Mouse (Mus musculus) embryonic facial prominence, embryonic 13.5 days (tissue): ENCODE data around the gene Klk1. TPM values are rescaled to one million over a fixed set of nuclear protein-coding genes. Genes with fewer than 3 reads are reported as not detected.

ENCODE experiments used
- ATAC-seq: fragments of 200-750 bp; cut with Nextera tagmentation; 2 replicates; pipeline ENCODE4 v1.8.0; 2017; ENCODE audit warnings: low read depth; ENCODE audit not compliant: insufficient number of reproducible peaks, insufficient read depth, low FRiP score, low TSS enrichment
- H3K27ac ChIP-seq: fragments of 300-500 bp; sonication (generic); 2 replicates; pipeline ENCODE4 v1.5.1; 2015; ENCODE audit warnings: moderate library complexity, mild to moderate bottlenecking, inconsistent platforms
- H3K27me3 ChIP-seq: fragments of 300-500 bp; sonication (generic); 2 replicates; pipeline ENCODE4 v1.6.1; 2015; ENCODE audit warnings: mild to moderate bottlenecking, inconsistent platforms
- H3K36me3 ChIP-seq: fragments of 300-500 bp; sonication (generic); 2 replicates; pipeline ENCODE4 v1.6.1; 2015; ENCODE audit warnings: mild to moderate bottlenecking, inconsistent platforms
- H3K4me1 ChIP-seq: fragments of 300-500 bp; sonication (generic); 2 replicates; pipeline ENCODE4 v1.6.1; 2015; ENCODE audit warnings: inconsistent platforms
- H3K4me2 ChIP-seq: fragments of 300-500 bp; sonication (generic); 2 replicates; pipeline ENCODE4 v1.6.1; 2015; ENCODE audit warnings: moderate library complexity, mild to moderate bottlenecking, inconsistent platforms
- H3K4me3 ChIP-seq: fragments of 300-500 bp; sonication (generic); 2 replicates; pipeline ENCODE4 v1.5.1; 2015; ENCODE audit warnings: mild to moderate bottlenecking, inconsistent platforms
- H3K9ac ChIP-seq: fragments of 300-500 bp; sonication (generic); 2 replicates; pipeline ENCODE4 v1.6.1; 2015; ENCODE audit warnings: mild to moderate bottlenecking, inconsistent platforms
- H3K9me3 ChIP-seq: fragments of 300-500 bp; sonication (generic); 2 replicates; pipeline ENCODE4 v1.6.1; 2016; ENCODE audit warnings: inconsistent platforms
- WGBS: fragments of 180-500 bp; shearing (Covaris S2); methylation state at CpG from one replicate; pipeline ENCODE4 v1.1.7; 2015; ENCODE audit warnings: mixed read lengths; 5-methylcytosine and 5-hydroxymethylcytosine counted together
- polyA plus RNA-seq: library from polyadenylated mRNA; unstranded; fragments of >200 nt; fragmentation: Nextera tagmentation; extraction: Ambion mirVana; gene quantifications from 2 replicates; pipeline ENCODE4 v1.2.1, GENCODE M21; 2015

Klk1 gene
- polyA plus RNA-seq, 1 experiment from 2014 or later = not detected

GRCm38 (mm10) chr7:44276461-44277249 lies 51.5 kb downstream of the Klk1 start:
- Histone ChIP-seq H3K36me3 (no peaks in the 10 kb centered on the region), H3K9me3 (peaks cover 5% of the 10 kb centered on the region; the same call in 1 of the 2 replicates), H3K27me3 (peaks cover 34% of the 10 kb centered on the region), H3K9ac (no peak overlapping the region), H3K4me1 (no peaks in the 10 kb centered on the region), H3K27ac (no peak overlapping the region), H3K4me3 (no peak overlapping the region), H3K4me2 (no peak overlapping the region)
- 75% methylated on average over 9 of the region's 10 CpGs for WGBS
- ATAC-seq = no peak

DNA sequence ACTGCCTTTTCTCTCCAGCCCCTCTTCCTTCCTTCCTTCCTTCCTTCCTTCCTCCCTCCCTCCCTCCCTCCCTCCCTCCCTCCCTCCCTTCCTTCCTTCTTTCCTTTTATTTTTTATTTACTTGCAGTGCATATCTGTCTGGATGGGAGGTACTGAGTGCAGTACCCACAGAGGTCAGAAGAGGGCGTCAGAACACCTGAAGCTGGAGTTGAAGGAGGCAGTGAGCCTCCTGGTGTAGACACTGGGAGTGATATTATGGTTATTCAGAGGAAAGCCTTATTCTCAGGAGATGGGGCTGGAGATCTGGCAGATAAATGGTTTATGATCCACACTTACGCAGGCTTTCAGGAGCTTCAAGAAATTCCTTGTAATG lies 52.1 kb downstream of the Klk1 start:
- no peak for ATAC-seq
- no peak overlapping the region for H3K4me3 ChIP-seq

More for the DNA sequence above, 52.1 kb downstream of the Klk1 start:
- WGBS = 43% methylated on average over 2 of the region's 2 CpGs
- no peak overlapping the region for H3K9ac ChIP-seq
- H3K4me2 ChIP-seq = no peak overlapping the region
- peaks cover 31% of the 10 kb centered on the region for H3K27me3 ChIP-seq
- H3K27ac ChIP-seq = no peak overlapping the region
- H3K9me3 ChIP-seq = peaks cover 5% of the 10 kb centered on the region; the same call in 1 of the 2 replicates
- no peaks in the 10 kb centered on the region for H3K36me3 ChIP-seq
- no peaks in the 10 kb centered on the region for H3K4me1 ChIP-seq

Other genes starting within 250 kb of the Klk1 start
- not detected in 2 replicates for gene Klk1b9, start 249.3 kb upstream of the Klk1 start, polyA plus RNA-seq
- not detected in 2 replicates for gene Klk1b11, start 229.5 kb upstream of the Klk1 start, polyA plus RNA-seq
- not detected in 2 replicates for gene Klk1b26, start 213.2 kb upstream of the Klk1 start, polyA plus RNA-seq
- not detected in 2 replicates for gene Klk1b27, start 173.1 kb upstream of the Klk1 start, polyA plus RNA-seq
- gene Klk1b21, start 123.0 kb upstream of the Klk1 start, polyA plus RNA-seq = not detected in 2 replicates
- not detected in 2 replicates for gene Klk1b22, start 112.7 kb upstream of the Klk1 start, polyA plus RNA-seq
- gene Klk1b16, start 88.6 kb upstream of the Klk1 start, polyA plus RNA-seq = not detected in 2 replicates
- not detected in 2 replicates for gene Klk1b24, start 37.1 kb upstream of the Klk1 start, polyA plus RNA-seq
- gene Klk1b3, start 27.2 kb upstream of the Klk1 start, polyA plus RNA-seq = not detected in 2 replicates
- not detected in 2 replicates for gene Klk1b4, start 17.9 kb upstream of the Klk1 start, polyA plus RNA-seq
- not detected in 2 replicates for gene Klk1b5, start 9.4 kb upstream of the Klk1 start, polyA plus RNA-seq
- 0.21 TPM in 1 of 2 replicates, not detected in the other for gene Gm36864, start 10.8 kb downstream of the Klk1 start, polyA plus RNA-seq
- 1.4 TPM in 2 replicates for gene 1700028J19Rik, start 21.3 kb downstream of the Klk1 start, polyA plus RNA-seq
- gene 2410002F23Rik, start 21.4 kb downstream of the Klk1 start, polyA plus RNA-seq = 199 and 210 TPM in 2 replicates
- gene Acp4, start 32.0 kb downstream of the Klk1 start, polyA plus RNA-seq = 0.13 TPM in 1 of 2 replicates, not detected in the other
- not detected in 2 replicates for gene Gm15517, start 36.1 kb downstream of the Klk1 start, polyA plus RNA-seq
- gene Clec11a, start 81.5 kb downstream of the Klk1 start, polyA plus RNA-seq = 9.1 and 11.9 TPM in 2 replicates
- gene Shank1, start 84.9 kb downstream of the Klk1 start, polyA plus RNA-seq = 5.5 and 6.8 TPM in 2 replicates
- 4.1 and 4.9 TPM in 2 replicates for gene Syt3, start 158.7 kb downstream of the Klk1 start, polyA plus RNA-seq
- 0.19 and 1.4 TPM in 2 replicates for gene 1700008O03Rik, start 160.5 kb downstream of the Klk1 start, polyA plus RNA-seq
- gene Lrrc4b, start 203.7 kb downstream of the Klk1 start, polyA plus RNA-seq = 1.5 and 1.6 TPM in 2 replicates
- 0.69 and 2.2 TPM in 2 replicates for gene Aspdh, start 240.0 kb downstream of the Klk1 start, polyA plus RNA-seq
- gene Josd2, start 242.6 kb downstream of the Klk1 start, polyA plus RNA-seq = 93.6 and 106 TPM in 2 replicates